Mouse (Mus musculus): ENCODE results near the gene Fam120a.

Fam120a gene

DNA sequence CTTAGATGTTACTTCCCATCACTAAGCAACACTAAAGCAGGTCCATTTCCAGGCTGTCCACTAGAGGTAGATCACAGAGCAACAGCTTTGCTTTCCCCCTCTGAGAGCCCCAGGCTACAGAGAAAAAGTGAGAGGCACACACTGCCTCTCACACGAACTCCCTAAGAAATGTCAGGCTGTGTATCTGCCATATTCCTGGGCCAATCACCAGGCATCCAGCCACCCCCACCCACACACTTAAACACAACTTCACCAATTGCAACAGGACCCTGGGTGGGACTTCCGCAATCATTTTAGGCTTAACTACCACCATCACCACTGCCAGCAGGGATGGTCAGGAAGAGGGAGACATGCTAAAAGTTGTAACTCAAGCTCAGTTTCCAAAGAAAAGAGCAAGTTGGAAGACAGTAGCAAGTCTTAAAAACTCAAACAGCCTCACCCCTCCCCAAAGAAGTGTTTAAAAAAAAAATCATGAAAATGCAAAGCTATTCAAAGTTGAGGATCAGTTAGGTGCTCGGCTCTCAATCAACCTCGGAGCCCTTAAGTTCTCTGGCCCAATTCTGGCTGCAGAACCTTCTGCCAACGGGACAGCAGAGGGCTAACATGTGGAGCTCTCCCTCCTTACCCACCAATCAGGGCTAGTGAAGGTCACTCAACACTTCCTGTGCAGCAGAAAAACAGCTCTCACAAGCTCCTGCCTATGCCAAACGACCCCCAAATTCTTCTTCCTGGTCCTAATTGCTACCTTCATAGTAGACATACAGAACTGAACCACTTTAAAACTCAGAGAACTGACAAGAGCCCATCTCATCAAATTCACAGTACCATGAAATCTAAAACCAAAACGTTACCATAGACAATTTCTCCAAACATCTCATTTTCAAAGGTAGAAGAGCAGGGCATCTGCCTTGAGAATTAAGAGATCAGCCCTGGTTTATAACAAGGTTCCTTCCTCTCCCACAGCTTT, 2.0 kb downstream of the Fam120a start:
- DNase-seq: peak; percentile 81

DNA sequence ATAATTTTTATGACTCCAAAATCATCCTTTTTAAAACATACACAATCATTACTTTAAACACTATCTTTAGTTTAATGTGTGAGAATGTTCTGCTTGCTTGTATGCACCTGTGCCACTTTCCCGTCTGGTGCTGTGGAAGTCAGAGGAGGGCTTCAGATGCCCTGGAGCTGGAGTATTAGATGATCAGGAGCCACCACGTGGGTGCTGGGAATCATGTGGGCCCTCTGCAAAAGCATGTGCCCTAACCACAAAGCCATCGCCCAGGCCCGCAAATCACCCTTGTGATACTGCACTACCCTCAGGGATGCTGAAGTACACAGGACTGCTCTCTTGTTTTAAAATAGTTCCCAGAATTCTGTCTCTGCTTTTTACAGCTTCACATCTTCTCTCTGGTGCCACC, 3.0 kb downstream of the Fam120a start:
- DNase-seq: no peak

DNA sequence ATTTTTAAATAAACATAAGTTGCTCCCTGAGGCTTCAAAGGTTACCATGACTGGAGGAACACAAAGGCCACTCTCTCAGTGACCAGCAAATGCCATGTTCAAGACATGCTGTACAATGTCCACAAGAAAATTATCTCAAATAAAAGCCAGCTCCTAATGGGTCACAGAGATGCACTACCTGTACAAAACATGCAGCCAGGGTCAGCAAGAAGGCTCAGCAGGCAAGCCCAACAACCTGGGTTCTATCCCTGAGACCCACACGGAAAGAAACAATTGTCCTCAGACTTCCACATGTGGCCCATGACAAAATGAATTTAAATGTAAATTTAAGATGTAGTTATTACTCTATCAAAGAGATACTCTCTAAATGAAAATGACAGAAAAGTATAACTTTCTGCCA, 4.7 kb downstream of the Fam120a start:
- no peak for DNase-seq

DNA sequence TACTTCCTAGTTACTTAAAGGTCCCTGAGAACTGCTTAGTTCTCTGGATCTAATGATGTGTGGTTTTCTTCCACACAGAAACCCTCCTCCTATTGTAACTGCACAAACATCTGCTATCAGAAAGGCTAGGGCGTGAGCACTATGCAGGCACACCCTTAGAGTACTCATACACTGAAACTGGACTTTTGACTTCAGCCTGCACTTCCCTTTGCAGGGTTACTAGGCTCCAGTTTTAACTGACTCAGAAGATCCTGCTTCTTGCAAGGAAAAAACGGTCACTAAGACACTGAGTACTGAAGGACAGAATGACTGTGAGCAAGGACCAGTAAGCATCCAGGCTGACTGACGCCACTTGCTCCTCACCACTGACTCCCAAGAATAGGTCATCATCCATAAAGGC, 5.3 kb downstream of the Fam120a start:
- peak; percentile 24 for DNase-seq

DNA sequence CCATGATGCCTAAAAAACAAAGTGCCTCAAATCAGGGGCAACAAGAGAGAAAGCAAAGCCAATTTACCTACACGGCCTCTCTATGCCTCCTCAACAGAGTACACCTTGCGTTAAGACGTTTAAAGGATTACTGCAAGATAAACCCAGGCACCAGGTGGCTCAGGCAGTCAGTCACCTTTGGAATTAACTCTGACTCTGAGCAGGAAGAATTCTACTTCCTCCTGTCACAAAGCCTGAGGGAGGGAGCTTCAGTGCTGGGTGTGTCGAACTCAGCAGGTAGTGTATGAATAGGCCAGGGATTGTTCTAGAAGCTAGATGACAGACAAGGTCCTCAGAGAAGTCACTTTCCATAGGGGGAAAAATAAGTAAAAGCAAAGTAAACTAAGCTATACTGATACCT, 9.2 kb downstream of the Fam120a start:
- DNase-seq: no peak

DNA sequence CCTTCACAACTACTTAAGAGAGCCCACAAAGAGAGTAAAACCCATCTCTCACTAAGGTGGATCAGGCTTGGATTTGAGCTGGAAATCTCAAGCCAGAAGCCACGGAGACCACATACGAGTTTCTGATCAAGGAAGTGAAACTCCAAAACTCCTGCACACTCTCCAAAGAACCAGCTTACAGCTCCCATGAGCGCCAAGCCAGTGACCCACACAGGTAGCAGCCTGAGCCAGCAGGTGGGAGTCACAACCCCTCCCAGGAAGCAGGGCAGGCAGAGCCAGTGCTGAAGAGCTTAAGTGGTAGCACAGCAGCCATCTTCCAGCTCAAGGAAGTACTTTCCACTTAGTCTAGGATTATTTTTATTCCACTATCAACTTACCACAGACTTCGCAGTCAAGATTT, 13.0 kb downstream of the Fam120a start:
- DNase-seq: no peak

DNA sequence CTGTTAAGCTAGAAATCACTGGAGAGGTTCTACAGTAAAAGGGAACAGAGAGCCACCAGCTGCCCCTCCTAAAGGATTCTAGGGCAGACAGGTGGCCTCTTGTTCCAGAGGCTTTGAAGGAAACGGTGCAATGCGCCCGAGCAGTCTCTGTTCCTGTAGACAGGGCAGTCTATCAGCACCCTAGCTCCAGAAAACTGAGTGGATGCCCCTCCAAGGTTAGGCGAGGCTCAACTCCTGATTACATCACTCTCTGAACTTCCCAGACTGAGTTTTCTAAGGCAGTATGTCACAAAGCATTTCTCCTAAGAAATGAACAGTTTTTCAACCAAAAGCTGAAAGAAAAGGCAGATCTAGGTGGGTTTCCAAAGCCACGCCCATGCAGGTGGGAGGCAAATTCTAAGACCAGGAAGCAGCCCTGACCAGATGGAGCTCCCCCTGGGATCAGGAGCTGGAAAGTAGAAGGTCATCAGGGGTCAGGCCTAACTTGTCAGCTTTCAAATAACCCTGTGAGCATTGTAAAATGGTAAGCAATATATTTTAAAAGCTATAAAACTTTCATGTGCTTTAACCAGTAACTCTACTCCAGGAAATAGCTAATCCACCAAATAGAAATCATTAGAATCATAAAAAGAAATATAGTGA, 17.1 kb downstream of the Fam120a start:
- DNase-seq: no peak

DNA sequence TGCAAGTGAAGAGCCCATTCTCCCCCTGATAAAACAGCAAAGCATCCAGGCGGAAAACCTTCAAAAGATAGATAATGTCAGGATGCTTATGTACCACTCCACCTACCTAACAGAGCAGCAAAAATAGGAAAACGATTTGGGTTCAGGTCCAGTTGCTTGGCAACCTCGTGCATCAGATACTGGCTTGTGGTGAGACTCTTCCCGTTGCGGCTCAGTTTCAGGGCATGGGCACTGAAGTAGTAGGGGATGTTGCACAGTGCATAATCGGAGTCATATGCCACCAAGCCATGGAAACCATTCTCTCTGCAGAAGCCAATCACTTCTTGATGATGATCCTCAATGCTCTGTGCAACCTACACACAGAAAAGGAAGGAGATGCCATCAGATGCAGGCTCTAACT, 18.9 kb downstream of the Fam120a start:
- no peak for DNase-seq

DNA sequence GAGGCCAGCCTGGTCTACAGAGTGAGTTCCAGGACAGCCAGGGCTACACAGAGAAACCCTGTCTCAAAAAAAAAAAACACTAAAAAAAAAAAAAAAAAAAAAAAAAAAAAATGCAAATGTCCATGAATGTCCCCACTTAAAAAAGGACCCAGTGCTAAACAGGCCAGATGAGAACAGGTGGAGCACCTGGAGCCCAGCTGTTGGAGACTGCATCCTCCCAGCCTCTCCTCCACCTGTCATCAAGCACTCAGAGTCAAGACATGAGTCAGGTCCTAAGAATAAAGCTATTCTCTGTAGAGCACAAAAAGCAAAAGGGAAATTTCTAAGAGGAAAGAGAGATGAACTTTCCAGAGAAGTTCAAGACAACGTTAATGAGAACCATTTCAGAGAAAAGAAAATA, 23.2 kb downstream of the Fam120a start:
- DNase-seq: no peak

DNA sequence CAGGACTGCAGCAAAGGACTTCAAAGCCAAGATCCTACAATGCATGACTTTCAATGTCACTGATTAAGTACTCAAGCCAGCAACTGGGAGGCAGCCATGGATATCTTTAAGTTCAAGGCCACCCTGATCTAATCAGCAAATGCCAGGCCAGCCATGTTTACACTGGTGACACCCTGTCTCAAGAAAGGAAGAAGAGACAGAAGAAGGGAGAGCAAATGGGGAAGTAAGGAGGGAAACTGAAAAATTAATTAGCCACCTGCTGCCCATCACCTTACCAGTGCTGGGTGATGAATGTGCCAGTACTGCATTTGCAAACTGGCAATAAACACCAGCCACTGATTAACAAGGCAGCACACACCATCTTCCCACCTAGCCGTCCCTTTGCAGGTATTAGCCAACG, 25.3 kb downstream of the Fam120a start:
- peak; percentile 25 for DNase-seq

DNA sequence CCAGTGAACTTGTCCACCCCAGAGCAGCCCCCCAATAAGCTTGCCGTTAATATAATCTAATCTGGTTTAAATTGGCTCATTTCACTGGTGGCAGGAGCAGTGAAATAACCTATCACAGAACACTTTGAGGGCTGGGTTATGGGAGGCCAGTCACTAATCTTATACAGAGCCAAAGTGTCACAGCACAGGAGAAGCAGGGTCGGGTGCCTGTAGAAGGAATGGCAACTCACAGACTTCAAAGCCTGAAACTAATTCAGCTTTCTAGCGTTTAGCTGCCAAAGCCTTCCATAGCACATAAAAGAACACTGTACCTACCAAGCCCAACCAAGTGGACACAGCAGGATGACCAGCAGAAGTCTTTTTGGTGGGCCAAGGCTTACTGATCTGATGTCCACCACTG, 26.0 kb downstream of the Fam120a start:
- no peak for DNase-seq

DNA sequence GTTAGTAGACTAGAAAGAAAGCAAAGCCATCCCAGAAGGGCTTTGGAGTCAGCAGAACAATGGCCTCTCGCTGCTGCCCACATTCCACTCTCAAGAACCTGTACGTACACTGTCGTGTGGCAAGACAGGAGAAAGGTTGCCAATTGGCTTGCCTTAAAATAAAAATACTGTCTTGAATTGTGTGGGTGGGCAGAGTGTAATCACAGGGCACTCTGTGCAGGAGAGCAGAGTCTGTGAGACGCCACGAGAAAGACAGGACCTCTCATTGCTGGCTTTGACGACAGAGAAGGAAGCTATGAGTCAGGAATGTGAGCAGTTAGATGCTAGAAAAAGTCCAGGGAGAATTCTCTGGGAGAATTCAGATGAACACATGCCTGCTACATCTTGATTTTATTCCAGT, 33.2 kb downstream of the Fam120a start:
- no peak for DNase-seq

DNA sequence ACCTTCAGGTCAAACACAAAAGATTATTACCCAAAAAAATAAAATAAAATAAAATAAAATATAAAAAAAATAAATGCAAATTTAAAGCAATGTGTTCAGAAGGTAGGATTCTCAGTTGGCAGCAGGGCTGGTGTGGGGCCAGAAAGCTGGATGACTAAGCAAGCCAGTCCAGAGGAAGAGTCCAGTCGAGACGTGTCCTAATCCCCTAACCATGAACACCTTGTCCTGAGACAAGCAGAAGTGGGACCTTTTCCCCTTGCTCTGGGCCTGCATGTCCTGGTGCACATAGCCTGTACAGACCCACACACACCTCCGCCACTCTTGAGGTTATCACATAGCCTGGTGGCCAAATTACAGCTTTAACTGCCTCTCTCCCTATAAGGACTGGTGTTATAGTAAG, 35.1 kb downstream of the Fam120a start:
- DNase-seq: no peak

DNA sequence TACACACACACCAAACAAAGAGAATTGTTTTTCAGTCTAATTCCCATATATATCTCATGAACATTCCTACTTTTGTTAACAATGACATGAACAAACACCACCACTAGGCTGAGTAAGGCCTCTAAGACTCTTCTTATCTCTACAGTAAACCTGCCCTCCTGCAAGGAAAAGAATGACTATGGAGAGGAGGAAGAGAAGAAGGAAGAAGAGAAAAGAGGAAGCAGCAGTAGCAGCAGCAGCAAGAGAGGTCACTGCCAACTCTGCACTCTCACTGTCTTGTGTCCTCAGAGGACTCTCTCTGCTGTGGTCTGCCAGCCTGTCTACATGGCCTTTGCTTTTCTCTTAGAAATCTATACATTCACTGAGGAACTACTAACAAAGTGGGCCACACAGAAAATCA, 36.1 kb downstream of the Fam120a start:
- no peak for DNase-seq

DNA sequence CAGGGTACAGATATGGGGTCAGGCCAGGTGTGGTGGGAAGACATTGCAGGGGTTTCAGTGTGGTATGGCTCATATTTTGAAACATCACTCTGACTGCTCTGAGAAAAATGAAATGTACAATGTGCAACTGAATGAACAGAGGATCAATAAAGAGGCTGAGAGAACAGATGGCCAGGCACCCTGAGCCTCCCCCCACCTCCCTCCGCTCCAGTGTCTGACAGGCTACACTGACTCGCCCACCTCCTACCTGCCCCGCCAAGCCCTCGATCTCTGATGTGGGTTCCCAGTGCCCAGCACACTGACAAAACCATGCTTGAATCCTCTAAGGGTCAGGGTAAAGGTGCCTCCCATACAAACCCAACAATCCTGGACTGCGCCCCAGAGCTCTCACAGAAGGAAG, 36.6 kb downstream of the Fam120a start:
- DNase-seq: no peak

DNA sequence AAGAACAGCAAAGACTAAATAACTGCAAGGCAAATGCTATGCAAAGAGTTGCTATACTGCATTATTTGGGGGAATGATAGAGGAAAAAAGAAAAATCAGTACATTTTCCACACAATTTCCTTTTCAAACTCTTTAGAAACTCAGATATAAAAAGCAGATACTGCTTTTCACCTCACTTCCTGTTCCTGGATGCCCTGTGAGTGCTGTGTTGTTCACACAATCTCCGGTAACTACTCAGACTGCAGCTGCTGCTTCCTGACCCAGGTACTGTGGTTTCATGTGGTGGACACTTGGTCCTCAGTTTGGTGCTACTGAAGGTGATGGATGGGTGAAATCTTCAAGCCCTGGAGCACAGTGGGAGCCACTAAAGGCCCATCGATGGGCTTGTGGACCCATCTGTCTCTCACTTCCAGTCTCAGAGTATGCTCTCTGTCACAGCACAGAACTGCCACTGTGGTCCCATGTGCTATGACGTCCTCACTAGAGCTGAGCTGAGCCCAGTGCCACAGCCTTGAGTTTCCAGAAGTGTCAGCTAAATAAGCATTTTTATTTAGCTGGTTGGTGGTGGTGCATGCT, 38.2 kb downstream of the Fam120a start:
- no peak for DNase-seq

DNA sequence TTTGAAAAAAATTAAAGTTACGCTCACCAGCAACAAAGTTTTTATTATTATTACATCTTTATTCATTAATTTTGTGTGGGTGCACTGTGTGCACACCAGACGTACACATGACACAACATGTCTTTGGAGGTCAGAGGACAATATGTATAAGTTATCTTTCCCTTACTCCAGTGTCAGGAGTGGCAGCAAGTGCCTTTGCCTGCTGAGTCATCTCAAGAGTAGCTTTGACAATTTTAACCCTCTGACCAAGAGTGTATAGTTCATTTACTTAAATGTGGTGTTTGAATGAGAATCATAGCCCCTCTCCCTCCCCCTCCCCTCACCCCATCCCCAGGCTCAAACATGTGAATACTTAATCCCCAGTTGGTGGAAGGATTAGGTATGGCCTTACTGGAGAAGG, 40.2 kb downstream of the Fam120a start:
- no peak for DNase-seq

DNA sequence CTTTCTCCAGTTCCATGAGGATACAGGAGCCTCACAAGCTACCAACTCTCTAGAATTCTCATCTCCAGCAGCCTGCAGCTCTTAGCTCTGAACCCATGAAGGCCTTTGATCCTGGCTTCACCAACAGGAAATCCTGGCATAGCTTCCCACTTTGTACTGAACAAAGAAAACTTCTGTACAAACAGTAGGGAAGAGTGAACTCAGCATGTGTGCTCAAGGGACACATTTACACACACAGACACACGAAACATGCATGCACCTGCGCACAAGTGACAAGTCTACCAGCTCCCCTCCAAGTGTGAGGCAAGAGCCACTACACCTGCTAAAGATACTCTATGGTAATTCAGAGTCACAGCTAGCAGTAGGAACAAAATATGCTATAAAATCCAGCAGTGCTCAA, 45.1 kb downstream of the Fam120a start:
- no peak for DNase-seq

DNA sequence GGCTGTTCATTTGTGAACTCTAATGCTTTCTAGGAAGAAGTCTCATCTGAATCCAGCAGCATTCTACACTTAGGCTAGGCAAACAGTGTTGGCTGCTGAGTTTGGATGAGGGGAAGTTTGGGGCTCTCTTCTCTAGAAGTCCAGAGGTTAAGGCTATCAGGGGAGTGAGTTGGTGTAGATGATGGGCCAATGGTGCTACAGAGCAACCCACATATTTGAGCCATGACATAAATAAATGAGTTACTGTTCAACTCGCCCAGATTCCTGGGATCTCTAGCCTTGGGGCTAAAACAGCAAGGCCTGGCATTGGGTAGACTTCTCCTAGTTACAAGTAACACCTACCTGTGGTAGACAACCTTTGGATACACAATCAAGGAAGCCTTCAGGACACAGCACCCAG, 46.6 kb downstream of the Fam120a start:
- no peak for DNase-seq

DNA sequence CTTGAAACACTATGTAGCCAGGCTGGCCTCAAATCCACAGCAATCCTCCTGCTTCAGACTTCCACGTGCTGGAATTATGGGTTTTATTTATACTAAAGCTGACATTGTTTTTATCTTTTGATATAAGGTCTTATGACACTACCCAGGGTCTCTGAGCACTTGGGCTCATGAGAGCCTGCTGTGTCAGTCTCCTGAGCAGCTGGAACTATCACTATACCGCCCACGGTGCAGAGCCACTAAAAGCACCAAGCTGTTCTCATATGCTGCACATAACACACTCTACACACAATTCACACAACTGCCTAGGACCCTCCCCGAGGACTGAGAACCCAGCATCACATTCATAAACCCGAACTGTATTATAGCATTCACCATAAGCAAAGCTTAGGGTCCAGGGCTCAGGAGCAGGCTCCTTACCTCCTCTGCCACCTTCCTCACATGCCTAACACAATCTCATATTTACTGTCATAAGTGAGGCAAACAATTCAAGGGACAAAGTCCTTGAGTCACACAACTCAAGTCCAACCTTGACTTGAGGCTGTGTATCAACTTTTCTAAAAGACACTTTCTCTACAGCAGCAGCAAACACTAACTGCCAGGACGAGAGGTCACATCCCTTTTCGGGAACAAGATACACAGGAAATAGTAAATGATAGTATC, 47.9 kb downstream of the Fam120a start:
- no peak for DNase-seq

DNA sequence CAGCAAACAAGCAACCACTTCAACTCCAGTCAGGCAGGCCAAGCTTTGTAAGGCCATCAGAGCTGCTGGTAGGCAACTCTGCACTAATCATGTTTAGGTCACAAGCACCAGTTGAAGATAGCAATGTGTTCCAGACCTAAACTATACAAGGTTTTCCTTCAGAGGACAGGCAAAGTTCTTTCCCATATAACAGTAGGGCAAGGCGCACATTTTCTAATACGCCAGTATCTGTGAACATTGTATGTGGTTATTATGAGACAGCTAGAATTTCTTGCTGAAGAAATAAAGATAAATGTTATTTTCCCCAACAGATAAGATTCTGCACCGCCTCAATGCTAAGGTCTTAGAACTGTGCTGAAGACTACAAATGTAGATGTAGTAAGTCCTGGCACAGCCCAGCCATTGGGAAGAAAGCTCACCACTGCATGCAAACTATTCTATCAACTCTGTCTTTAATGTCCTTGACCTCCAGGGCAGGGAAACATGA, 50.7 kb downstream of the Fam120a start:
- DNase-seq: no peak

DNA sequence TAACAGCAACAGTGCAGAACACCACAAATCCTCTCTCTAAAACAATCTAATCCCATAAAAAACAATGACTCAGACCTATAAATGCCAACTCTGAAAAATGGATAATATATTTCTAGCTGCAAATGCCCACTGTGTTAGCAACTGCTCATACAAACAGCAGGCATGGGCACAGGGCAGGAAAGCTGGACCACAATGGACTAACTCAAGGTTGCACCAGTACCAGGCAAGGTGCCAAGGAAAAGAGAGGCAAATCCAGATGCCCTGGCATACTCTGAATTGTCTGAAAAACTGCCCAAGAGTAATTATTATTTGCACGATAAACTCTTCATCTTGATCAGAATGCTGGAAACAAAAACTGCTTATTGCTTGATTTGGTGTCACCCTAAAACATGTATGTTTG, 54.1 kb downstream of the Fam120a start:
- no peak for DNase-seq

DNA sequence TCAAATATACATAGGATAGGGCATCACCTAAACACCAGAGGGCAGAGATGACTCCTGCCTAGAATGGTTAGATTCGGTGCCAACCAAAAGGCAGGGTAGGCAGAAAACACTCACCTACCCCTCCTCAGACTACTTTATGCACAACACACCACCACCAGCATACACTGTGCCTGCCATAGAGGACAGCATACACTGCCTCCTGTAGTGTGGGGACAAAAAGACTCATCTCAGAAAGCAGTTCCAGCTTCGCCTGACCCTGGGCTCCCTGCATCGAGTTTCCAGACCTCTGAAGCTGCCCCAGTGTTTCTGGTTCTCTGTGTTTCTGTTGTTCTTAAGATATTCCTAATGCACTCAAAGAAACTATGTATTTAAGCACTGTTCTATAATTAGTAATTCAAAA, 54.7 kb downstream of the Fam120a start:
- no peak for DNase-seq
